Comparison of ENCODE assay signal across 10 mouse cellular contexts in the genomic region with DNA sequence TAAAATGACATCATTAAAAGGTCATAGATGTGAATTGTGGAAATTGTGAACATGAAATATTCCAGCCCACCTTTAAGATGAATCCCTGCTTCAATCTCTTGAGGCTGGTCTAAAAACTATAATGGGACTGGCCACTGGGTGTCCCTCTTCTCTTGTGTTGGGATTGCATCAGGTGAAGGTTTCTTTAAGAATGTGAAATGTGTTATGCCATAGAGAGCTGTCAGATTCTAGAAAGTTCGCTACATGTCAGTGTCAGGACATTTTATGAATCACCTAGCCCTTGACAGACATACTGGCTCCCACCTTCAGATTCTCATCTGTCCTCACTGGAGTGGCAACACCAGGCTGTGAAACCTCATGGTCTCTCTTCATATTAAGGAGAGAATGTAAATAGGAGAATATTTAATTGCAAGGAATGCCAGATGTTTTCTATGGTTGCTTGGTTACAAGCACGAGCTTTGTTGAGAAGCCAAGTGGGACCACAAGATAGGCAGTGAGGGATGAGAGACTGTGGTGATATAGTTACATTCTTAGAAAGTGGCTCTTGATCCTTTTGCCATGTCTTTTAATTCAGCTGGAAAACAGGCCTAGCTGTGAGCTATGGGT.
DNase-seq lines count a peak whose midpoint lies in the region; ATAC-seq and TF ChIP-seq lines count a peak whose summit lies in the region.
"Had no signal": no experiment of that assay in that cellular context is flagged by ENCODE, and none has a peak within 500 bp of the region (broad histone marks: within the 10 kb centered on the region; RNA-seq: fewer than 3 reads in every experiment).

No protein-coding gene starts in this region.

- no peak for TF ChIP-seq POLR2A in CH12.LX (IDR thresholded peaks at IDR 0.05; ENCODE audit: low read depth, low read length)
- TF ChIP-seq POLR2A in thymus, adult 2 months (IDR thresholded peaks at IDR 0.05; ENCODE audit: control insufficient read depth, extremely low read depth, insufficient read depth, low read length, poor library complexity) = no peak

- H3K9me3 ChIP-seq in CH12.LX (replicated peaks; ENCODE audit: low read length) = no peaks in the 10 kb centered on the region
- H3K9me3 ChIP-seq: G1E; limb, embryonic 12.5 days had no signal

- peak in 1 of 2 experiments; percentile 47; a peak in 2 of 4 replicates for TF ChIP-seq CTCF in CH12.LX (conservative IDR thresholded peaks at IDR 0.05 in 1 of 2, IDR thresholded peaks at IDR 0.05 in 1 of 2; ENCODE audit: low read depth in 2 of 2, low read length in 2 of 2)
- no peak for TF ChIP-seq CTCF in thymus, adult 2 months (IDR thresholded peaks at IDR 0.05; ENCODE audit: borderline replicate concordance, control insufficient read depth, extremely low read depth, insufficient read depth, low read length, poor library complexity)

- TF ChIP-seq EP300 in CH12.LX (IDR thresholded peaks at IDR 0.05; ENCODE audit: low read length) = no peak

- no peaks in the 10 kb centered on the region for H3K36me3 ChIP-seq in CH12.LX (replicated peaks in 1 of 2; ENCODE audit: control insufficient read depth in 1 of 2, insufficient read depth in 1 of 2, low read length in 1 of 2)
- H3K36me3 ChIP-seq in thymus, adult 2 months (ENCODE audit: control insufficient read depth, insufficient read depth, low read length) = no peaks in the 10 kb centered on the region
- H3K36me3 ChIP-seq: G1E; limb, embryonic 12.5 days had no signal

- TF ChIP-seq RAD21 in CH12.LX (IDR thresholded peaks at IDR 0.05; ENCODE audit: low read depth, low read length) = peak; percentile 49

- H3K27ac ChIP-seq in CH12.LX (ENCODE audit: insufficient read depth, low read depth) = no peak overlapping the region
- H3K27ac ChIP-seq in thymus, adult 2 months (ENCODE audit: control insufficient read depth, insufficient read depth, low read length) = no peak overlapping the region
- H3K27ac ChIP-seq: limb, embryonic 12.5 days had no signal

- H3K27me3 ChIP-seq in CH12.LX (replicated peaks) = no peaks in the 10 kb centered on the region
- no peaks in the 10 kb centered on the region for H3K27me3 ChIP-seq in thymus, adult 2 months (ENCODE audit: control insufficient read depth, insufficient read depth, low read length)
- H3K27me3 ChIP-seq: limb, embryonic 12.5 days had no signal

- peak; percentile 98 for ATAC-seq in frontal cortex, adult (ENCODE audit: low TSS enrichment)
- ATAC-seq in megakaryocyte, adult 5-6 weeks (ENCODE audit: poor library complexity, severe bottlenecking) = no peak

- no peak overlapping the region for H3K4me2 ChIP-seq in CH12.LX (ENCODE audit: insufficient read depth, low read depth, poor library complexity, severe bottlenecking)
- H3K4me2 ChIP-seq: limb, embryonic 12.5 days had no signal

- H3K4me1 ChIP-seq in CH12.LX (ENCODE audit: control insufficient read depth in 1 of 2, insufficient read depth in 2 of 2) = no peaks in the 10 kb centered on the region
- no peaks in the 10 kb centered on the region for H3K4me1 ChIP-seq in thymus, adult 2 months (replicated peaks; ENCODE audit: control insufficient read depth, insufficient read depth, low read length)
- H3K4me1 ChIP-seq: limb, embryonic 12.5 days had no signal

- no peak overlapping the region for H3K4me3 ChIP-seq in CH12.LX (replicated peaks in 1 of 3; ENCODE audit: low read depth in 2 of 3, low read length in 2 of 3, poor library complexity in 1 of 3)
- H3K4me3 ChIP-seq in thymus, adult 2 months (ENCODE audit: control insufficient read depth, insufficient read depth, low read length) = no peak overlapping the region
- H3K4me3 ChIP-seq: limb, embryonic 12.5 days had no signal

- intact Hi-C loops in left cerebral cortex, postnatal 10 days (cut with DNase I) = no loop called here

- 66% methylated on average over 2 of the region's 2 CpGs for WGBS in thymus, adult 2 months

- in situ Hi-C loops in CH12.LX (cut with MboI; ENCODE audit: low pct_ligation_motif_present, low pct_unique_long_range_greater_than_20kb, low sequenced_read_pairs) = no loop called here

- DNase-seq in frontal cortex, postnatal 25 days (ENCODE audit: low spot score in 2 of 2) = no peak
- DNase-seq in CH12.LX (ENCODE audit: extremely low read depth) = peak; percentile 24
- peak; percentile 5 for DNase-seq in embryo, embryonic 9.5 days (ENCODE audit: extremely low spot score)
- DNase-seq in left cerebral cortex, postnatal 10 days (ENCODE audit: extremely low spot score in 1 of 2, low spot score in 2 of 2) = peak; percentile 16 to 23
- DNase-seq in thymus, adult 2 months = no peak
- DNase-seq in heart, adult 8-10 months (ENCODE audit: low spot score) = no peak

- H3K79me2 ChIP-seq in CH12.LX (replicated peaks; ENCODE audit: control insufficient read depth, extremely low read depth, insufficient read depth, poor library complexity, severe bottlenecking) = no peaks in the 10 kb centered on the region

- dilution Hi-C loops in CH12.LX (cut with MboI; ENCODE audit: extremely low pct_ligation_motif_present, extremely low pct_unique_long_range_greater_than_20kb, low sequenced_read_pairs) = no loop called here

- H3K9ac ChIP-seq in CH12.LX (ENCODE audit: insufficient read depth, low read depth) = no peak overlapping the region
- H3K9ac ChIP-seq: limb, embryonic 12.5 days had no signal

TF ChIP-seq in CH12.LX, 34 proteins besides CTCF, POLR2A, EP300 and RAD21:
- TF ChIP-seq TBP (conservative IDR thresholded peaks at IDR 0.05; ENCODE audit: low read depth, low read length) (no peak), SMC3 (IDR thresholded peaks at IDR 0.05; ENCODE audit: low read depth, low read length) (peak; percentile 29)

Comparison
In these comparisons a context has a peak if more than half of its experiments do, and no peak if none do; other contexts are left out.
1. DNase-seq: peak in CH12.LX (single experiment), embryo, embryonic 9.5 days (single experiment) and left cerebral cortex, postnatal 10 days (2 of 2); none in frontal cortex, postnatal 25 days (0 of 2), thymus, adult 2 months (single experiment) and heart, adult 8-10 months (single experiment).